Mouse (Mus musculus) thymus, adult 2 months (tissue): ENCODE measurements around the gene Tmem239. TPM values are rescaled to one million over a fixed set of nuclear protein-coding genes. Genes with fewer than 3 reads are reported as not detected.

Experiments
- DNase-seq: peaks from one replicate; pipeline ENCODE4 v3.0.0; 2021
- H3K27ac ChIP-seq: fragments of 200-500 bp; 2 replicates; pipeline ENCODE4 v1.5.1; 2012; ENCODE audit warnings: low read length, control low read depth; ENCODE audit not compliant: control insufficient read depth, insufficient read depth
- H3K27me3 ChIP-seq: fragments of 200-500 bp; 2 replicates; pipeline ENCODE4 v1.6.1; 2012; ENCODE audit warnings: mild to moderate bottlenecking, low read length, moderate library complexity, mixed read lengths; ENCODE audit not compliant: control insufficient read depth, insufficient read depth
- H3K36me3 ChIP-seq: fragments of 200-500 bp; 2 replicates; pipeline ENCODE4 v1.6.1; 2012; ENCODE audit warnings: mild to moderate bottlenecking, low read length, moderate library complexity; ENCODE audit not compliant: control insufficient read depth, insufficient read depth
- H3K4me1 ChIP-seq: fragments of 200-500 bp; replicated peaks from 2 replicates; pipeline ENCODE4 v1.6.1; 2012; ENCODE audit warnings: low read length; ENCODE audit not compliant: control insufficient read depth, insufficient read depth
- H3K4me3 ChIP-seq: fragments of 200-500 bp; 2 replicates; pipeline ENCODE4 v1.5.1; 2012; ENCODE audit warnings: mild to moderate bottlenecking, low read length, control low read depth, moderate library complexity; ENCODE audit not compliant: control insufficient read depth, insufficient read depth
- CTCF ChIP-seq: fragments of 200-500 bp; IDR thresholded peaks from 2 replicates; pipeline ENCODE4 v1.5.1; 2012; ENCODE audit warnings: mild to moderate bottlenecking, control low read depth, low read length, moderate library complexity, borderline replicate concordance; ENCODE audit not compliant: control insufficient read depth, poor library complexity, insufficient read depth; ENCODE audit errors: extremely low read depth
- POLR2A ChIP-seq: fragments of 200-500 bp; IDR thresholded peaks from 2 replicates; pipeline ENCODE4 v1.6.1; 2012; ENCODE audit warnings: mild to moderate bottlenecking, low read length, control low read depth, moderate library complexity; ENCODE audit not compliant: control insufficient read depth, poor library complexity, insufficient read depth; ENCODE audit errors: extremely low read depth
- WGBS: fragments of 180-500 bp; shearing (Covaris S2); methylation state at CpG from one replicate; pipeline ENCODE4 v1.1.7; 2018; 5-methylcytosine and 5-hydroxymethylcytosine counted together
- polyA plus RNA-seq: library from polyadenylated mRNA; depleted of rRNA; stranded (reverse); fragments of >200 nt; gene quantifications from 2 replicates; pipeline ENCODE4 v1.2.3, GENCODE M21; 2012

The Tmem239 gene
- polyA plus RNA-seq, 1 experiment: not detected

DNA sequence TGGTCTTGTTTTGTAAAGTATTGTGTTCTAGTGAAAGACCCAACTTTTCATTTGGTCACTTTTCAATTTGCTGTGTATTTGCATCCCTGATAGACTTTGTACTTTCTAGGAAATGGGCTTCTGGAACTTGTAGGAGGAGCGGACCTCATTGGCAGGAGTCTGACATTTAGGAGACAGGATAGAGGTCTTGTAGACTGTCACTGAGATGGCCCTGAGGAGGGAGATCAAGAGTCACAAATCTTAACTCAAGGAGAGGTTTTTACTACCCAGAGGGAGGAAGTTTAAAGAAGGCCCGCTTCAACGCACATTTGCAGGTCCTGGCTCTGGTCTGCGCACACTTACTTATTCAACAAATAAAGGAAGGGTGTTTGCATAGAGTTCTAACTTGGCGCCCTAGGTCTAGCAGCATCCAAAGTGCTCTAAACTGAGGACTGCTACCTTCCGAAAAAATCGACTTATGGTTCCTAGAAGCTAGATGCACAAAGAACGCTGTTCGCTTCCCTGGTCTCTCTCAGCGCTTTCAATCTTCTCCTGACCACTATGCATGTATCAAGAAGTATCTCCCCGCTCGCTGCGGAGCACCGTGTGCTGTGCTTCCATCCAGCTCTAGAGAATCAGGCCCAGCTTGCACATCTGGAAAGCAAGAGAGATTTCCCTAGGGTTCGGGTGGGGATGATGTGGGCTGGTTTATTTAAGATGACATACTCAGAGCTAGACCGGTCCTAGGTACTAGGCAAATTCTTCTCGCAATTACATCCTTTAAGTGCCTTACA is 42.9 kb downstream of the Tmem239 start:
- Histone ChIP-seq H3K36me3 (no peaks in the 10 kb centered on the region; the same call in 1 of the 2 replicates), H3K27ac (no peak overlapping the region), H3K4me3 (peak overlapping the region; percentile 93), H3K4me1 (peaks cover 15% of the 10 kb centered on the region), H3K27me3 (no peaks in the 10 kb centered on the region; the same call in 1 of the 2 replicates)
- no peak for DNase-seq
- 13% methylated on average over 17 of the region's 17 CpGs for WGBS
- TF ChIP-seq CTCF (no peak), POLR2A (no peak)

DNA sequence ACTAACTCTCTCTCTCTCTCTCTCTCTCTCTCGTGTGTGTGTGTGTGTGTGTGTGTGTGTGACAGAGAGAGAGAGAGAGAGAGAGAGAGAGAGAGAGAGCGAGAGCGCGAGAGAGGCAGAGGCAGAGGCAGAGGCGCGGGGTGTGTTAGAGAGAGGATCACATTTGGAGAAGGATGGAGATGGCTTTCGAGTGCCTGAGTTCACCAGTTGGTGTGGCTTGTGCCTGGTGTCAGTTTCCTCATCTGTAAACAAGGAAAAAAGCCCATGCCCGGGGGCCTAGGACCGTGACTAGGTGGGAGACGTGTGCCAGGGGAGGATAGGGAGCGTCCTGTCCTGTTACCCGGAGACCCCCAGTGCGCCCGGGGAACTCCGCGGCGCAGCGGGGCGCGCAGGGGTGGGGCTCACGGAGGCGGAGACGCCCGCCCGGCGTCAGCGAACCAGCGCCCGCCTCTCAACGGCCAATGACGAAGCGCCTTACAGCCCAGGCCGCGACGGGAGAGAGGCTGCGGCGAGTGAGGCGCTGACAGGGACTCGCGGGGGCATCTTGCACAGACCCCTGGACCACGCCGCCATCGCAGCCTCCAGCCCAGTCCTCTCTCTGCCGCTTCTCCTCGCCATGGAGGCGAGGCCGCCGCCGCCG is 43.6 kb downstream of the Tmem239 start, which contains the start of gene Ptpra:
Gene Ptpra (plus strand): TSS at position 485 of the 640 bp plus-strand sequence.
- no peak within 1 kb of the TSS for H3K27ac ChIP-seq
- peak within 1 kb of the TSS; percentile 93 for H3K4me3 ChIP-seq
- WGBS: under 1% methylated on average over 50 of the region's 50 CpGs
- peak; percentile 93 for DNase-seq
- H3K36me3 ChIP-seq: no peaks in the 10 kb centered on the region
- TF ChIP-seq POLR2A (peak; percentile 75; the same call in 1 of the 2 replicates), CTCF (no peak)
- no peaks in the 10 kb centered on the region; the same call in 1 of the 2 replicates for H3K27me3 ChIP-seq
- peaks cover 15% of the 10 kb centered on the region for H3K4me1 ChIP-seq

DNA sequence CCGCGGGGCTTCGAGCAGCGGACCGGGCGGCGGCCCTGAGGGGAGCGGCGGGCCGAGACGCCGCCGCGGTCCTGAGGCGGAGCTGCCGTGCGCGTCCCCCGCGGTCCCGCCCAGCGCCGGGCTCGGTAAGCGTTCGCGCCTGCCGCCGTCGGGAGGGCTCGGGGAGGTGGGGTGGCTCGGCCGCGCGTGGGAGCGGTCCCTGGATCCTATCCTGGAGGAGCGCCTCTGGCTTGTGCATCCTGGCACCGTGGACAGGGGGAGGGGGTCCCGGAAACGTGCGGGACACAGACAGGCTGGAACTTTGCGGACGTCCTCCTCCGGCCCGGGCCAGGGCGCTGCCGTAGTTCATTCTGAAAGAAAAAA is 44.1 kb downstream of the Tmem239 start:
- peak; percentile 73 for DNase-seq
- Histone ChIP-seq H3K36me3 (no peaks in the 10 kb centered on the region), H3K4me1 (peaks cover 15% of the 10 kb centered on the region), H3K4me3 (peak overlapping the region; percentile 93), H3K27ac (no peak overlapping the region), H3K27me3 (no peaks in the 10 kb centered on the region; the same call in 1 of the 2 replicates)
- WGBS: 1% methylated on average over 47 of the region's 47 CpGs
- TF ChIP-seq CTCF (no peak), POLR2A (no peak)

DNA sequence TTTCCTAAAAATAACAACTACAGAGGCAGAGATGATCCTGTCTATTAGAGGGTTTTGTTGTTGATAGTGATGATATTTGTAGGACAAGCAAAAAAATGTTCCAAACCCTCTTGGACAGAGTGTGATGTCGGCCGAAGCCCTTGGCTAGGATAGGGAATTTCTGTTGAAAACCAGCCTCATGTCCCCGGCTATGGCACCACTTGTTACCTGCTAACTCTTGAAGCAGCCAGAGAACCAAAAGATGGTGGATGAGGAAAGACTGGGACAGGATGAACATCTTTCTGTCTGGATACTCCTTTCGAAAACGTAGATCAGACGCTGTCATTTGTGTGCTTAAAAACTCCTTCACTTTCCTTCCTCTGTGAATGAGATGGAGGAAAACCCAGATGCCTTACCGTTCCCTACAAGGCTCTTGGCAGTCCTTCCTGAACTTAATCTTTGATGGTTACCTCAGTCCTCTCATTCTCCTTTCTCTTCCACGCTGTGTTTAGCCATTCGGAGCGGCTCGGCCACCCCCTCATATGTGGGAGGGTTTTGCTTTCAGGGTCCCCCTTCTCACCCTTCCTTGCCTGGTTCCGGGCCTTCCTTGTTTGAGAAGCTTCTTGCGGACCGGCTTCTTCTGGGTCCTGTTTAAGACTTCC is 44.9 kb downstream of the Tmem239 start:
- TF ChIP-seq CTCF: no peak
- WGBS: 72% methylated on average over 14 of the region's 14 CpGs
- H3K4me3 ChIP-seq: no peak overlapping the region; the same call in 1 of the 2 replicates
- H3K4me1 ChIP-seq: peaks cover 15% of the 10 kb centered on the region
- H3K36me3 ChIP-seq: no peaks in the 10 kb centered on the region
- no peak for DNase-seq
- no peaks in the 10 kb centered on the region; the same call in 1 of the 2 replicates for H3K27me3 ChIP-seq
- H3K27ac ChIP-seq: no peak overlapping the region

DNA sequence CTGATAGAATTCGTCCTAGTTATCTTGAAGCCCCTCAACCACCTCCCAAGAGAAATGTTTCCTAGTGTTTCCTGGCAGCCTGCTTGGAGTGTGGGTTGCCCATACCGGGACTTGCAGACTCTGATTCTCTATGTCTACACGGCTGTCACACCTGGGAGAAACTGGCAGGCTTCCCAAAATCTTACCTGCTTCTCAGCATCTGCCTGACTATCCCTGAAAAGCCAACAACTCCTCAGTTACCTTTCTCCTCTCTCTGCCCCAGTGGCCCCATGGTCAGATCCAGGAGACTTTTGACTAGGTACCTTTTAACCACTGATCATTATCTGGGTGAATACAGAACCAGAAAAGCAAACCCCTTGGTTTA is 45.4 kb downstream of the Tmem239 start:
- Histone ChIP-seq H3K4me1 (peaks cover 15% of the 10 kb centered on the region), H3K27me3 (no peaks in the 10 kb centered on the region; the same call in 1 of the 2 replicates), H3K4me3 (no peak overlapping the region), H3K36me3 (no peaks in the 10 kb centered on the region), H3K27ac (no peak overlapping the region)
- WGBS: 71% methylated on average over 3 of the region's 3 CpGs
- TF ChIP-seq CTCF (no peak), POLR2A (no peak)
- DNase-seq: no peak

DNA sequence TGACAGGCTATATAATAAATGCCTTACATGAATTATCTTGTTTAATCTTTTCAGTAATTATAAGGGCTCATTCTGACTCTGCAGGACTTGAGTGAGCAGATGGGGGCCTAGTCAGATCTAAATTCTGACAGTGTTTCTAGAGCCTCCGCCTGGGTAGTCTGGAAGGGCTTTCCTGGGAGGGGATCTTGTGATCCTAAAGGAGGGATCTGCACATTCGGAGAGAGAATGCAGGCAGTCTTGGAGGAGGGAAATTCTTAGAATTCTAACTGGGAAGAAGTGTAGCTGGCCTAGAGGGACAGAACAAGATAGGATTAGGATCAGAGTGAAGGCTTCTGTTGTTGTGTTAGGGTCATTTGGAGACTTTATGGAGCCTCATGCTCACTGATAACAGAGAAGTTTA is 46.0 kb downstream of the Tmem239 start:
- no peaks in the 10 kb centered on the region; the same call in 1 of the 2 replicates for H3K27me3 ChIP-seq
- no peaks in the 10 kb centered on the region for H3K36me3 ChIP-seq
- 97% methylated on average over 2 of the region's 2 CpGs for WGBS
- no peak for DNase-seq
- peaks cover 15% of the 10 kb centered on the region for H3K4me1 ChIP-seq
- no peak for TF ChIP-seq CTCF
- no peak for TF ChIP-seq POLR2A
- H3K4me3 ChIP-seq: no peak overlapping the region
- H3K27ac ChIP-seq: no peak overlapping the region
